Mouse (Mus musculus) cortical plate, adult 2 months (tissue): ENCODE results near the gene Exoc3l.

Experiments
- CTCF ChIP-seq: fragments of 200-500 bp; IDR thresholded peaks from 2 replicates; pipeline ENCODE4 v1.5.1; 2011; ENCODE audit warnings: mild to moderate bottlenecking, control low read depth, low read length; ENCODE audit not compliant: insufficient read depth; ENCODE audit errors: extremely low read depth
- POLR2A ChIP-seq: fragments of 200-500 bp; IDR thresholded peaks from 2 replicates; pipeline ENCODE4 v1.6.1; 2011; ENCODE audit warnings: mild to moderate bottlenecking, low read length, control low read depth; ENCODE audit not compliant: insufficient read depth; ENCODE audit errors: extremely low read depth

GRCm38 (mm10) chr8:105331469-105331868 is 35.6 kb upstream of the Exoc3l start:
- TF ChIP-seq CTCF (no peak), POLR2A (no peak)
